Mouse (Mus musculus): ENCODE data around the gene Olfr548-ps1. TPM values are rescaled to one million over a fixed set of nuclear protein-coding genes. Genes with fewer than 3 reads are reported as not detected.
A peak's percentile ranks its signal among the peaks of the same experiment; 100 is the strongest.

Olfr548-ps1 gene
- polyA plus RNA-seq, 1 experiment: not detected

DNA sequence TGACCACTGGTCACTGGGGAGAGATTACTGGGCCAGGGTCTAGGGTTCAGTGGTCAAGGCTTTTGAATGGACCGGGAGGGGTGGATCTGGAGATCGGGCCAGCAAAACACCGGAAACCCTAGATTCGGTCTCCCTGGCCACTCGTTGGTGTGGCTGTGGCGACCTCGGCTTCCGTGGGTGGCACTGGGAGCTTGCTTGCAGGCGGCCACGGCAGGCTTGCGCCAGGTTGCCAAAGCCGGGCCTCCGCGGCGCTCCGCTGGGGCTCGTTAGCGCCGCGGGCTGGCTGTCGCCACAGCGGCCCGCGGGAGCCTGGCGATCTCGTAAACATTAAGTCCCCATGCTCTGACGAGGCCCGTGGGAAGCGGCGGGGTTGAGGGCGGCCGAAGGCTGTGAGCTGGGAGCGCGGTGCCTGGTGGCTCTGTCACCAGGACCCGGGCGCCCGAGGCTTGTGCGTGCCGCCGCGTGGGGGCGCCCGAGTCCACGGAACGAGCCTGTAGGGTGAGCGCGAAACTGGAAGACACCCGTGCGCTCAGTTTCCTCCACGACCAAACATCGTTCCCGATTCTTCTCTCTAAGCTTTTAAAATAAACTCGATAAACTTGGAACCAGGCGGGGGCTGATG is 27.8 kb upstream of the Olfr548-ps1 start:
- Histone ChIP-seq H3K27ac (ENCODE audit: control insufficient read depth, insufficient read depth, low read depth, low read length, poor library complexity) (no peak overlapping the region), H3K4me3 (replicated peaks; ENCODE audit: control insufficient read depth, low read depth, low read length) (no peak overlapping the region), H3K4me1 (ENCODE audit: control insufficient read depth, insufficient read depth, low read length) (no peaks in the 10 kb centered on the region; the same call in 1 of the 2 replicates)
- TF ChIP-seq POLR2A (IDR thresholded peaks at IDR 0.05; ENCODE audit: borderline replicate concordance, control insufficient read depth, low read depth, low read length) (no peak; the same call in 1 of the 2 replicates), CTCF (IDR thresholded peaks at IDR 0.05; ENCODE audit: control insufficient read depth, insufficient read depth, low read length) (peak; percentile 80)
- under 1% methylated on average over 54 of the region's 54 CpGs for WGBS

DNA sequence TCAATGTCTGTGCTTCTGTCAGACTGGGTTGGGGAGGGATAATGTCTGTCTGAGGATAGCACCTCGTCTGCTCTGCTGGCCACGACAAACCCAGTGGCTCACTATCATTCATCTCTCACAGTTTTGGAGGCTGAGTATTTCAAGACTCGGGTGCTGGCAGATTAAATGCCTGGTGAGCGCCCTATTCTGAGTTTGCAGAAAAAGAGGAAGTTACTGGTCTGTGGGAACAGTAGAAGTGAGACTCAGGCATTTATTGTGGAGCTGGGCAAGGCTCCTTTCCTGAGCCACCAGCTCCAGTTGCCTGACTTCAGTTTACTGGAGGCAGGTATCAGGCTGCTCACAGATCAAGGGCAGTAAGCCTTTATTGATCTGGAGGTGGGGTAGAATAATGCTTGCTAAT is 26.6 kb upstream of the Olfr548-ps1 start:
- 1% methylated on average over 4 of the region's 4 CpGs for WGBS
- no peak overlapping the region for H3K27ac ChIP-seq (ENCODE audit: control insufficient read depth, insufficient read depth, low read depth, low read length, poor library complexity)

DNA sequence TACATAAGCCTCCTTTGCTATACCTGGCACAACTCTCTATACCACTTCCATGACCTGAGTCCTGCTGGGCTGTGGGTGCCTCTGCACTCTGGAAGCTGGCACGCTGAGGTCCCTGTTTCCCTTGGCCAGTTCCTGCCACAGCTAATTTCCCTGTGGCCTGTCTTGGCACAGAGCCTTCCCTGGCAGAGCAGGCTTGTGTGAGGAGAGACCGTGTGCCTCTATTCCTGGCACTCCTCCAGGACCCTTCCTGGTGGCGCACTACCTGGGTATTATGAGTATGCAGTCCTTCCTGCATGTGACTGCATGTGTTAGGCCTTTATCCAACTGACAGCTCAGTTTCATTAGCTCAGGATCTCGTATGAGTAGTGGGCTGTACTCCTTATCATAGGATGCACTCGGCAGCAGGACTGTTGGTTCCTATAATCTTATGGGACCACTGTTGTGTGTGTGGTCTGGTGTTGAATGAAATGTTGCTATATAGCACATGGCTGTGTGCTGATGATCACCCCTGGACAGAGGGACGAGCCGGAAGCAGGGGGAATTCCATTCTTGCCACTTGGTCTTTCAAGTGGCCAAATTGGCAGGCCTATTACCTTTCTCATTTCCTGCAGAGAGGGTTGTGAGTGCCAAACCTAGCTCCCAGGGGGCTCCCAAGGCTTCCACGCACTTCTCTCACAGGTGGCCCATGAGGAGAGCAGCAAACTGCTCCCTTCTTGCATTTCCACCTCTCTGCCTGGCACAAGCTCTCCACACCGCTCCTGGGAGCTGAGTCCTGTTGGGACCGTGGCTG is 24.2 kb upstream of the Olfr548-ps1 start:
- 45% methylated on average over 10 of the region's 10 CpGs for WGBS
- TF ChIP-seq CTCF (IDR thresholded peaks at IDR 0.05; ENCODE audit: control insufficient read depth, insufficient read depth, low read length): no peak
- H3K4me3 ChIP-seq (replicated peaks; ENCODE audit: control insufficient read depth, low read depth, low read length): no peak overlapping the region
- no peaks in the 10 kb centered on the region; the same call in 1 of the 2 replicates for H3K4me1 ChIP-seq (ENCODE audit: control insufficient read depth, insufficient read depth, low read length)
- no peak overlapping the region; the same call in 1 of the 2 replicates for H3K27ac ChIP-seq (ENCODE audit: control insufficient read depth, insufficient read depth, low read depth, low read length, poor library complexity)

More for the DNA sequence above, 26.6 kb upstream of the Olfr548-ps1 start:
- Histone ChIP-seq H3K4me1 (ENCODE audit: control insufficient read depth, insufficient read depth, low read length) (no peaks in the 10 kb centered on the region; the same call in 1 of the 2 replicates), H3K4me3 (replicated peaks; ENCODE audit: control insufficient read depth, low read depth, low read length) (no peak overlapping the region)
- TF ChIP-seq CTCF (IDR thresholded peaks at IDR 0.05; ENCODE audit: control insufficient read depth, insufficient read depth, low read length): no peak
- no peak for TF ChIP-seq POLR2A (IDR thresholded peaks at IDR 0.05; ENCODE audit: borderline replicate concordance, control insufficient read depth, low read depth, low read length)

DNA sequence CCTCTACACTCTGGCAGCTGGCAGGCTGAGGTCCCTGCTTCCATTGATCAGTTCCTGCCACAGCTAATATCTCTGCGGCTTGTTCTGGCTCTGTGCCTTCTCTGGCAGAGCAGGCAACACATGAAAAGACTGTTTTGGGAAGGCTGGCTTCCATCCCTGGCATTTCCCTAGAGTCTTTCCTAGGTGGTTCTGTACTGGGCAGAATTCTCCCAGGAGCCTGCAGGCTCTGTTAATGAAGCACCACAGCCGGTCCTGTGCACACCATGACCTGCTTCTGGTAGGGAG is 23.7 kb upstream of the Olfr548-ps1 start:
- H3K27ac ChIP-seq (ENCODE audit: control insufficient read depth, insufficient read depth, low read depth, low read length, poor library complexity): no peak overlapping the region; the same call in 1 of the 2 replicates
- WGBS: 80% methylated on average over 2 of the region's 2 CpGs
- H3K4me3 ChIP-seq (replicated peaks; ENCODE audit: control insufficient read depth, low read depth, low read length): no peak overlapping the region
- TF ChIP-seq POLR2A (IDR thresholded peaks at IDR 0.05; ENCODE audit: borderline replicate concordance, control insufficient read depth, low read depth, low read length) (no peak), CTCF (IDR thresholded peaks at IDR 0.05; ENCODE audit: control insufficient read depth, insufficient read depth, low read length) (no peak)
- no peaks in the 10 kb centered on the region; the same call in 1 of the 2 replicates for H3K4me1 ChIP-seq (ENCODE audit: control insufficient read depth, insufficient read depth, low read length)

DNA sequence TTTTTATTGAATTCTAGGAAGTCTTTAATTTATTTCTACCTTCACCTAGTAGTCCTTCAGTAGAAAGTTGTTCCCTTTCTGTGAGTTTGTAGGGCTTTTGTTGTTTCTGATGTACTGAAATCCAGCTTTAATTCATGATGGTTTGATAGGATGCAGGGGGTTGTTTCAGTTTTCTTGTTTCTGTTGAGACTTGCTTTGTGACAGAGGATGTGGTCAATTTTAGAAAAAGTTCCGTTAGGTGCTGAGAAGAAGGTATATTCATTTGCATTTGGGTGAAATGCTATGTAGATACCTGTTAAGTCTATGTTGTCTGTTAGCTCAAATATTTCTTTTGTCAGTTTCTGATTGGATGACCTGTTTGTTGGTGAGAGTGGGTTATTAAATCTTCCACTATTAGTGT is 11.6 kb upstream of the Olfr548-ps1 start:
- no peaks in the 10 kb centered on the region for H3K4me1 ChIP-seq (ENCODE audit: control insufficient read depth, insufficient read depth, low read length)
- H3K27ac ChIP-seq (ENCODE audit: control insufficient read depth, insufficient read depth, low read depth, low read length, poor library complexity): no peak overlapping the region
- 61% methylated on average over 1 of the region's 1 CpGs for WGBS
- TF ChIP-seq POLR2A (IDR thresholded peaks at IDR 0.05; ENCODE audit: borderline replicate concordance, control insufficient read depth, low read depth, low read length) (no peak), CTCF (IDR thresholded peaks at IDR 0.05; ENCODE audit: control insufficient read depth, insufficient read depth, low read length) (no peak)
- H3K4me3 ChIP-seq (replicated peaks; ENCODE audit: control insufficient read depth, low read depth, low read length): no peak overlapping the region

DNA sequence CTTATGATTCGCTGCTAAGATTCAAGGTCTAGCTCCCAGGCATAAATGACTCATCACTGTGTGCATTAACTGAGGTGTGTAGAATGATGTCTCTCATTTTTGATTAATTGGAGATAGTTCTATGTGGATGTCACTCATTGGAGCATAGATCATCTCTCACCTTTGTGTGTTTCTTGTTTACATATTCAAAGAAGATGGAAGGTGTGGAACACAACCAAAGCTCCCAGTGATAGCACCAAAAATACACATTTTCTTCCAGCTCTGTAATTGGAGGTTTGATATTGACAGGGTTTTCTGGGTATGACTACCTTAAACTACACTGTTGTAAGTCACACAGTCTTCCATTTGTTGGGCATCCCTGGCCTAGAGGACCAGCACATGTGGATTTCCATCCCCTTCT is 6.2 kb upstream of the Olfr548-ps1 start, which contains the start of gene Olfr547:
Olfr547 (plus strand) TSS at position 301 of the 400 bp plus-strand sequence.
- Histone ChIP-seq H3K4me1 (ENCODE audit: control insufficient read depth, insufficient read depth, low read length) (no peaks in the 10 kb centered on the region), H3K4me3 (replicated peaks; ENCODE audit: control insufficient read depth, low read depth, low read length) (no peak within 1 kb of the TSS), H3K27ac (ENCODE audit: control insufficient read depth, insufficient read depth, low read depth, low read length, poor library complexity) (no peak within 1 kb of the TSS)
- TF ChIP-seq POLR2A (IDR thresholded peaks at IDR 0.05; ENCODE audit: borderline replicate concordance, control insufficient read depth, low read depth, low read length) (no peak), CTCF (IDR thresholded peaks at IDR 0.05; ENCODE audit: control insufficient read depth, insufficient read depth, low read length) (no peak)
- 72% methylated on average over 1 of the region's 1 CpGs for WGBS

DNA sequence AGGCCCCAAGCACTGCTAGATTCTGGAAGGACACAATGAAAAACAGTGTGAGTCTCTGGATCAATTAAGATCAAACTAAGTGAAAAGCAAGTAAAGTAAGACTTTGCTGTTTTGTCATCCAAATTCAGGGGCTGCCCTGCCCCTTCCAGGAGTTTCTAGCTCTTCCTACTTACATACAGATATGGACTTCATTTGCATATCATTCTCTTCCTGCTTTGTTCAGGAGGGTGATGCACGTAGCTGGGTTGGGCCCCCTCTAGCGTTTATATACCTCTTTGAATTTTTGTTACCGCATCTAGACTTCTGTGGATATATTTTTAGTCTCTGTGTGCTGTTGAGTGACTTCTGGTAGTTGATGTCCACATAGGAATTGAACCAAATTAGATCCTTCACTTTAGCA is 555 bp downstream of the Olfr548-ps1 start:
- Histone ChIP-seq H3K4me3 (replicated peaks; ENCODE audit: control insufficient read depth, low read depth, low read length) (no peak overlapping the region), H3K27ac (ENCODE audit: control insufficient read depth, insufficient read depth, low read depth, low read length, poor library complexity) (no peak overlapping the region), H3K4me1 (ENCODE audit: control insufficient read depth, insufficient read depth, low read length) (no peaks in the 10 kb centered on the region)
- WGBS: 56% methylated on average over 3 of the region's 3 CpGs
- TF ChIP-seq CTCF (IDR thresholded peaks at IDR 0.05; ENCODE audit: control insufficient read depth, insufficient read depth, low read length) (no peak), POLR2A (IDR thresholded peaks at IDR 0.05; ENCODE audit: borderline replicate concordance, control insufficient read depth, low read depth, low read length) (no peak)

DNA sequence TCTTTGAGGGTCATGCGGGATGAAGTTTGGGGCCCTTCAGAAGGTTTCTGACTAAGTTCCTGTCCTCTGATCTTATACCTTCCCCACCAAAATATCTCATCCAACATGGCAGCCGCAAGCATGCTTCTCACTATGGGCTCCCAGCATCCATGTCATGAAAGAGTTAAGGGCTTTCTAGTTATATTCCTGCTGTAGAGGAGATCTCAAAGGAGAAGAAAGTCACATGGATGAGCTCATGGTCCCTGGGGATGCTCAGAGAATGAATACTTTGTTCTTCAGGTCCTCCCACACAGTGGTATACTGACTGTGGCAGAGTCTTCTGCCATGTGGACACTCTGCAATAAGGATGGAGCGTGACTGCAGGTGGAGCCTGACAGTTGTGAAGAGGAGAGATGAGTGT is 8.9 kb downstream of the Olfr548-ps1 start, which contains the start of gene Olfr549:
Olfr549 (plus strand) TSS at position 301 of the 400 bp plus-strand sequence.
- H3K27ac ChIP-seq (ENCODE audit: control insufficient read depth, insufficient read depth, low read depth, low read length, poor library complexity): no peak within 1 kb of the TSS
- no peak within 1 kb of the TSS for H3K4me3 ChIP-seq (replicated peaks; ENCODE audit: control insufficient read depth, low read depth, low read length)
- 82% methylated on average over 3 of the region's 3 CpGs for WGBS
- H3K4me1 ChIP-seq (ENCODE audit: control insufficient read depth, insufficient read depth, low read length): no peaks in the 10 kb centered on the region; the same call in 1 of the 2 replicates
- no peak for TF ChIP-seq CTCF (IDR thresholded peaks at IDR 0.05; ENCODE audit: control insufficient read depth, insufficient read depth, low read length)
- no peak for TF ChIP-seq POLR2A (IDR thresholded peaks at IDR 0.05; ENCODE audit: borderline replicate concordance, control insufficient read depth, low read depth, low read length)

Data from bone marrow, adult 2 months (tissue).